Mouse (Mus musculus) cerebellum, adult 2 months (tissue): ENCODE measurements around the gene Glul. TPM values are rescaled to one million over a fixed set of nuclear protein-coding genes. Genes with fewer than 3 reads are reported as not detected.

Experiments used
- DNase-seq, 2 experiments: peaks; one replicate each; pipeline ENCODE4 v3.0.0; 2021
- H3K27ac ChIP-seq: fragments of 200-500 bp; 2 replicates; pipeline ENCODE4 v1.5.1; 2012; ENCODE audit warnings: low read length, control low read depth, inconsistent platforms; ENCODE audit not compliant: insufficient read depth
- H3K27me3 ChIP-seq: fragments of 200-500 bp; 2 replicates; pipeline ENCODE4 v1.6.1; 2012; ENCODE audit warnings: inconsistent platforms, mild to moderate bottlenecking, low read length, moderate library complexity; ENCODE audit not compliant: control insufficient read depth, insufficient read depth
- H3K4me1 ChIP-seq: fragments of 200-500 bp; 2 replicates; pipeline ENCODE4 v1.6.1; 2011; ENCODE audit warnings: low read length; ENCODE audit not compliant: control insufficient read depth, insufficient read depth
- H3K4me3 ChIP-seq: fragments of 200-500 bp; replicated peaks from 2 replicates; pipeline ENCODE3; 2011; ENCODE audit warnings: mild to moderate bottlenecking, low read depth, low read length, control low read depth; ENCODE audit not compliant: insufficient read depth
- CTCF ChIP-seq: fragments of 200-500 bp; IDR thresholded peaks from 2 replicates; pipeline ENCODE4 v1.5.1; 2011; ENCODE audit warnings: low read depth, mild to moderate bottlenecking, control low read depth, low read length, moderate library complexity, borderline replicate concordance; ENCODE audit not compliant: insufficient read depth
- POLR2A ChIP-seq: fragments of 200-500 bp; IDR thresholded peaks from 2 replicates; pipeline ENCODE4 v1.6.1; 2011; ENCODE audit warnings: low read length, control low read depth, borderline replicate concordance; ENCODE audit not compliant: insufficient read depth
- WGBS: fragments of 180-500 bp; shearing (Covaris S2); methylation state at CpG from one replicate; pipeline ENCODE4 v1.1.7; 2018; 5-methylcytosine and 5-hydroxymethylcytosine counted together
- polyA plus RNA-seq: library from polyadenylated mRNA; depleted of rRNA; stranded (reverse); fragments of >200 nt; gene quantifications from 2 replicates; pipeline ENCODE4 v1.2.3, GENCODE M21; 2012

Gene Glul
- polyA plus RNA-seq, 1 experiment = 1,402 TPM

- WGBS = 89% methylated on average over 14 of the region's 14 CpGs
- TF ChIP-seq CTCF (no peak), POLR2A (no peak)
- no peak overlapping the region for H3K4me3 ChIP-seq
- no peaks in the 10 kb centered on the region for H3K4me1 ChIP-seq
- no peak overlapping the region for H3K27ac ChIP-seq
- DNase-seq = no peak
- no peaks in the 10 kb centered on the region for H3K27me3 ChIP-seq
These were observed 4.5 kb downstream of the Glul start for GRCm38 (mm10) chr1:153904236-153904635.

GRCm38 (mm10) chr1:153905884-153906283 is 6.1 kb downstream of the Glul start:
- H3K27ac ChIP-seq = no peak overlapping the region
- no peak overlapping the region for H3K4me3 ChIP-seq
- no peak for DNase-seq
- no peaks in the 10 kb centered on the region for H3K4me1 ChIP-seq
- WGBS = 65% methylated on average over 3 of the region's 3 CpGs
- no peaks in the 10 kb centered on the region for H3K27me3 ChIP-seq
- TF ChIP-seq CTCF (no peak), POLR2A (no peak)

- Histone ChIP-seq H3K27ac (no peak overlapping the region), H3K27me3 (no peaks in the 10 kb centered on the region), H3K4me3 (no peak overlapping the region), H3K4me1 (no peaks in the 10 kb centered on the region)
- no peak for DNase-seq
- TF ChIP-seq POLR2A = no peak
- TF ChIP-seq CTCF = no peak
- WGBS = 81% methylated on average over 6 of the region's 6 CpGs
These were observed 8.5 kb downstream of the Glul start for GRCm38 (mm10) chr1:153908208-153908607.

- no peak for DNase-seq
- Histone ChIP-seq H3K4me3 (no peak overlapping the region), H3K27ac (no peak overlapping the region), H3K27me3 (no peaks in the 10 kb centered on the region), H3K4me1 (no peaks in the 10 kb centered on the region)
- TF ChIP-seq CTCF (no peak), POLR2A (no peak)
- WGBS = 83% methylated on average over 4 of the region's 4 CpGs
These were observed 9.0 kb downstream of the Glul start for GRCm38 (mm10) chr1:153908741-153909140.

- H3K27ac ChIP-seq = no peak overlapping the region
These were observed 9.6 kb downstream of the Glul start for GRCm38 (mm10) chr1:153909213-153909962.

GRCm38 (mm10) chr1:153909963-153910291 is 10.2 kb downstream of the Glul start:
- H3K4me1 ChIP-seq = no peaks in the 10 kb centered on the region
- no peak for TF ChIP-seq POLR2A
- TF ChIP-seq CTCF = no peak
- H3K27me3 ChIP-seq = no peaks in the 10 kb centered on the region
- no peak overlapping the region for H3K4me3 ChIP-seq
- no peak for DNase-seq
- no peak overlapping the region for H3K27ac ChIP-seq
- WGBS = 85% methylated on average over 9 of the region's 9 CpGs

More at GRCm38 (mm10) chr1:153909213-153909962, 9.6 kb downstream of the Glul start:
- H3K27me3 ChIP-seq = no peaks in the 10 kb centered on the region
- TF ChIP-seq POLR2A (no peak), CTCF (no peak)
- H3K4me3 ChIP-seq = no peak overlapping the region
- 86% methylated on average over 10 of the region's 10 CpGs for WGBS
- no peak for DNase-seq
- no peaks in the 10 kb centered on the region for H3K4me1 ChIP-seq

GRCm38 (mm10) chr1:153910423-153910822 is 10.7 kb downstream of the Glul start:
- WGBS = 80% methylated on average over 5 of the region's 5 CpGs
- H3K27ac ChIP-seq = no peak overlapping the region; the same call in 1 of the 2 replicates

GRCm38 (mm10) chr1:153911276-153911795 is 11.6 kb downstream of the Glul start:
- H3K4me3 ChIP-seq = no peak overlapping the region
- WGBS = 89% methylated on average over 6 of the region's 6 CpGs
- no peaks in the 10 kb centered on the region for H3K4me1 ChIP-seq
- TF ChIP-seq POLR2A (no peak), CTCF (no peak)
- DNase-seq = no peak
- no peaks in the 10 kb centered on the region for H3K27me3 ChIP-seq
- no peak overlapping the region for H3K27ac ChIP-seq

More at GRCm38 (mm10) chr1:153910423-153910822, 10.7 kb downstream of the Glul start:
- no peaks in the 10 kb centered on the region for H3K4me1 ChIP-seq
- no peak overlapping the region for H3K4me3 ChIP-seq
- DNase-seq = no peak
- H3K27me3 ChIP-seq = no peaks in the 10 kb centered on the region
- TF ChIP-seq POLR2A = no peak
- no peak for TF ChIP-seq CTCF
